Comparison of ENCODE assay signal across 8 mouse cellular contexts in genomic region chr9:110654726-110655650, GRCm38 (mm10). TPM values are rescaled to one million over a fixed set of nuclear protein-coding genes. Genes with fewer than 3 reads are reported as not detected.
DNase-seq lines count a peak whose midpoint lies in the region; ATAC-seq and TF ChIP-seq lines count a peak whose summit lies in the region.

No protein-coding gene starts in this region.

- peaks cover 13% of the 10 kb centered on the region for H3K27me3 ChIP-seq in heart, embryonic 11.5 days (ENCODE audit: control insufficient read depth, insufficient read depth, low read length)
- H3K27me3 ChIP-seq in ES-Bruce4 (ENCODE audit: control insufficient read depth, insufficient read depth, low read length, poor library complexity, severe bottlenecking) = no peaks in the 10 kb centered on the region
- H3K27me3 ChIP-seq in forebrain, postnatal 0 days (ENCODE audit: insufficient read depth, low read length) = no peaks in the 10 kb centered on the region; the same call in 1 of the 2 replicates
- peaks cover 26% of the 10 kb centered on the region for H3K27me3 ChIP-seq in liver, embryonic 16.5 days (ENCODE audit: control insufficient read depth, insufficient read depth, low read depth, low read length)

- DNase-seq in heart, adult 9 months (ENCODE audit: low spot score in 2 of 2) = no peak
- DNase-seq in forebrain, postnatal 0 days = no peak
- no peak for DNase-seq in ovary, postnatal 10 days (ENCODE audit: low spot score)
- no peak for DNase-seq in frontal cortex, adult 2 months (ENCODE audit: extremely low spot score in 1 of 2, low spot score in 1 of 2)
- DNase-seq in left cerebral cortex, postnatal 10 days (ENCODE audit: extremely low spot score in 1 of 2, low spot score in 2 of 2) = no peak

- peak overlapping the region; percentile 99 for H3K4me2 ChIP-seq in heart, embryonic 11.5 days
- peak overlapping the region; percentile 89 for H3K4me2 ChIP-seq in forebrain, postnatal 0 days (ENCODE audit: low read depth)
- H3K4me2 ChIP-seq in liver, embryonic 16.5 days (ENCODE audit: low read depth, low read length) = peak overlapping the region; percentile 99

- 0 out of 2 replicates have a peak overlapping the region, but pooled peaks have one; percentile 6 for H3K9ac ChIP-seq in heart, embryonic 11.5 days (ENCODE audit: low read depth, low read length)
- peak overlapping the region; percentile 72 for H3K9ac ChIP-seq in ES-Bruce4 (ENCODE audit: low read depth, poor library complexity, severe bottlenecking)
- no peak overlapping the region for H3K9ac ChIP-seq in forebrain, postnatal 0 days
- H3K9ac ChIP-seq in liver, embryonic 16.5 days (ENCODE audit: low read depth, low read length) = peak overlapping the region; percentile 48; the same call in 1 of the 2 replicates

- intact Hi-C loops in left cerebral cortex, postnatal 10 days (cut with DNase I) = no loop called here

- 85% methylated on average over 19 of the region's 19 CpGs for WGBS in heart, embryonic 11.5 days (ENCODE audit: insufficient replicate concordance)
- WGBS in forebrain, postnatal 0 days = 80% methylated on average over 19 of the region's 19 CpGs
- 77% methylated on average over 19 of the region's 19 CpGs for WGBS in liver, embryonic 16.5 days (ENCODE audit: insufficient replicate concordance)

- no peaks in the 10 kb centered on the region for H3K9me3 ChIP-seq in heart, embryonic 11.5 days (replicated peaks; ENCODE audit: control insufficient read depth, low read length)
- H3K9me3 ChIP-seq in ES-Bruce4 (replicated peaks; ENCODE audit: control insufficient read depth, insufficient read depth, low read length, poor library complexity, severe bottlenecking) = no peaks in the 10 kb centered on the region
- H3K9me3 ChIP-seq in forebrain, postnatal 0 days (ENCODE audit: low read length) = no peaks in the 10 kb centered on the region
- H3K9me3 ChIP-seq in liver, embryonic 16.5 days (replicated peaks; ENCODE audit: control insufficient read depth, low read length) = no peaks in the 10 kb centered on the region

- peaks cover 44% of the 10 kb centered on the region for H3K4me1 ChIP-seq in heart, embryonic 11.5 days (ENCODE audit: control insufficient read depth, insufficient read depth, low read length)
- H3K4me1 ChIP-seq in ES-Bruce4 (ENCODE audit: control insufficient read depth, insufficient read depth, low read length) = peaks cover 3% of the 10 kb centered on the region
- H3K4me1 ChIP-seq in forebrain, postnatal 0 days (ENCODE audit: insufficient read depth) = peaks cover 11% of the 10 kb centered on the region
- peaks cover 37% of the 10 kb centered on the region for H3K4me1 ChIP-seq in liver, embryonic 16.5 days (ENCODE audit: control insufficient read depth, low read depth, low read length)

- ATAC-seq in heart, embryonic 11.5 days (replicated peaks; ENCODE audit: insufficient number of reproducible peaks, low FRiP score, low TSS enrichment) = no peak
- ATAC-seq in forebrain, postnatal 0 days = no peak
- ATAC-seq in liver, embryonic 16.5 days (ENCODE audit: low read depth) = no peak

- TF ChIP-seq EP300 in ES-Bruce4 (IDR thresholded peaks at IDR 0.05; ENCODE audit: insufficient read depth, low read depth, low read length) = no peak

- no peak for TF ChIP-seq CTCF in ES-Bruce4 (IDR thresholded peaks at IDR 0.05; ENCODE audit: low read depth, low read length)
- no peak for TF ChIP-seq CTCF in forebrain, postnatal 0 days (IDR thresholded peaks at IDR 0.05; ENCODE audit: low read depth)

- no peak overlapping the region for H3K4me3 ChIP-seq in heart, embryonic 11.5 days (ENCODE audit: low read depth, low read length)
- H3K4me3 ChIP-seq in ES-Bruce4 (ENCODE audit: low read depth, low read length) = no peak overlapping the region; the same call in 1 of the 2 replicates
- H3K4me3 ChIP-seq in forebrain, postnatal 0 days (ENCODE audit: low read depth, low read length) = peak overlapping the region; percentile 51; the same call in 1 of the 2 replicates
- peak overlapping the region; percentile 75 for H3K4me3 ChIP-seq in liver, embryonic 16.5 days (ENCODE audit: low read depth, low read length)

- 0 out of 2 replicates have a peak, but pooled peaks cover 2% of the 10 kb centered on the region for H3K36me3 ChIP-seq in heart, embryonic 11.5 days (ENCODE audit: control insufficient read depth, insufficient read depth, low read length)
- no peaks in the 10 kb centered on the region for H3K36me3 ChIP-seq in ES-Bruce4 (ENCODE audit: control insufficient read depth, insufficient read depth, low read length, poor library complexity, severe bottlenecking)
- 0 out of 2 replicates have a peak, but pooled peaks cover 3% of the 10 kb centered on the region for H3K36me3 ChIP-seq in forebrain, postnatal 0 days (ENCODE audit: insufficient read depth)
- no peaks in the 10 kb centered on the region for H3K36me3 ChIP-seq in liver, embryonic 16.5 days (ENCODE audit: control insufficient read depth, insufficient read depth)

- no peak for TF ChIP-seq POLR2A in ES-Bruce4 (IDR thresholded peaks at IDR 0.05; ENCODE audit: insufficient read depth, low read length)

- H3K27ac ChIP-seq in heart, embryonic 11.5 days (ENCODE audit: low read depth, low read length) = peak overlapping the region; percentile 29; the same call in 1 of the 2 replicates
- H3K27ac ChIP-seq in ES-Bruce4 (ENCODE audit: insufficient read depth, low read length) = no peak overlapping the region
- no peak overlapping the region for H3K27ac ChIP-seq in forebrain, postnatal 0 days (ENCODE audit: low read depth, low read length)
- peak overlapping the region; percentile 66; the same call in 1 of the 2 replicates for H3K27ac ChIP-seq in liver, embryonic 16.5 days (ENCODE audit: low read length)

RNA-seq across cellular contexts. Expression of gene Nbeal2, which starts 1.0 kb away (rescaled TPM):
- 1.4 and 1.6 TPM in 2 replicates for polyA plus RNA-seq in heart, embryonic 11.5 days (2014; fragmentation: Nextera tagmentation; extraction: Ambion mirVana)
- 10.3 and 11.6 TPM in 2 replicates for polyA plus RNA-seq in ES-Bruce4 (2011; ENCODE audit: insufficient read depth, insufficient read length, low read depth, missing spikeins)
- 6.1 and 17.6 TPM in 2 replicates for total RNA-seq in forebrain, postnatal 0 days (2014; rRNA removed)
- polyA plus RNA-seq in forebrain, postnatal 0 days (2015; fragmentation: Nextera tagmentation; extraction: Ambion mirVana) = 1.1 and 2.0 TPM in 2 replicates
- polyA plus RNA-seq in liver, embryonic 16.5 days (2015; fragmentation: Nextera tagmentation; extraction: Ambion mirVana) = 1.7 and 2.8 TPM in 2 replicates
- 22.4 and 24.5 TPM in 2 replicates for polyA plus RNA-seq in frontal cortex, adult 2 months (2012; rRNA removed)
- 10 to 100 TPM; 12.6 to 12.7 TPM for total RNA-seq in left cerebral cortex, postnatal 10 days (2021)

RNA-seq across cellular contexts. Expression of gene Ccdc12, which starts 1.3 kb away (rescaled TPM):
- 135 and 149 TPM in 2 replicates for polyA plus RNA-seq in heart, embryonic 11.5 days (2014; fragmentation: Nextera tagmentation; extraction: Ambion mirVana)
- 33.5 and 40.5 TPM in 2 replicates for polyA plus RNA-seq in ES-Bruce4 (2011; ENCODE audit: insufficient read depth, insufficient read length, low read depth, missing spikeins)
- 38.4 and 48.4 TPM in 2 replicates for total RNA-seq in forebrain, postnatal 0 days (2014; rRNA removed)
- polyA plus RNA-seq in forebrain, postnatal 0 days (2015; fragmentation: Nextera tagmentation; extraction: Ambion mirVana) = 103 and 104 TPM in 2 replicates
- 59.5 and 60.5 TPM in 2 replicates for polyA plus RNA-seq in liver, embryonic 16.5 days (2015; fragmentation: Nextera tagmentation; extraction: Ambion mirVana)
- 105 and 106 TPM in 2 replicates for polyA plus RNA-seq in frontal cortex, adult 2 months (2012; rRNA removed)
- total RNA-seq in left cerebral cortex, postnatal 10 days (2021) = 10 to 100 TPM; 43.6 to 44.0 TPM

RNA-seq across cellular contexts. Expression of gene Nradd, which starts 30.7 kb away (rescaled TPM):
- polyA plus RNA-seq in heart, embryonic 11.5 days (2014; fragmentation: Nextera tagmentation; extraction: Ambion mirVana) = 12.6 and 19.1 TPM in 2 replicates
- 43.5 and 48.0 TPM in 2 replicates for polyA plus RNA-seq in ES-Bruce4 (2011; ENCODE audit: insufficient read depth, insufficient read length, low read depth, missing spikeins)
- 21.3 and 22.5 TPM in 2 replicates for total RNA-seq in forebrain, postnatal 0 days (2014; rRNA removed)
- 19.1 and 27.2 TPM in 2 replicates for polyA plus RNA-seq in forebrain, postnatal 0 days (2015; fragmentation: Nextera tagmentation; extraction: Ambion mirVana)
- 1.4 and 1.9 TPM in 2 replicates for polyA plus RNA-seq in liver, embryonic 16.5 days (2015; fragmentation: Nextera tagmentation; extraction: Ambion mirVana)
- 8.5 and 9.4 TPM in 2 replicates for polyA plus RNA-seq in frontal cortex, adult 2 months (2012; rRNA removed)
- total RNA-seq in left cerebral cortex, postnatal 10 days (2021) = 1 to 10 TPM; 1.0 to 2.0 TPM

Comparison
In these comparisons a context has a peak if more than half of its experiments do, and no peak if none do; other contexts are left out.
1. H3K27ac ChIP-seq: peak in heart, embryonic 11.5 days (single experiment) and liver, embryonic 16.5 days (single experiment); none in ES-Bruce4 (single experiment) and forebrain, postnatal 0 days (single experiment).
2. H3K4me3 ChIP-seq: peak in forebrain, postnatal 0 days (single experiment) and liver, embryonic 16.5 days (single experiment); none in heart, embryonic 11.5 days (single experiment) and ES-Bruce4 (single experiment).
3. Peak in every context shown above with its lines, with median percentiles within 50 percentile points of each other: H3K4me2 ChIP-seq.